Mouse (Mus musculus) CH12.LX (cell line): ENCODE results near the gene Me3.

Experiments used
- CTCF ChIP-seq, 2 experiments: IDR thresholded peaks in 1 of 2; conservative IDR thresholded peaks in 1 of 2; 2 replicates each; pipeline ENCODE4 v1.5.1; 2011 to 2012; ENCODE audit warnings: low read depth in 2 of 2, low read length in 2 of 2, improper control_type of control experiment in 1 of 2, inconsistent platforms in 1 of 2, mild to moderate bottlenecking in 1 of 2, moderate library complexity in 1 of 2
- E2F4 ChIP-seq: IDR thresholded peaks from 2 replicates; pipeline ENCODE4 v1.6.1; 2011; ENCODE audit warnings: low read depth, low read length, improper control_type of control experiment; ENCODE audit not compliant: insufficient replicate concordance
- NRF1 ChIP-seq: IDR thresholded peaks from 2 replicates; pipeline ENCODE4 v1.6.1; 2014; ENCODE audit warnings: low read depth, mild to moderate bottlenecking, inconsistent platforms, low read length, improper control_type of control experiment, moderate library complexity

- TF ChIP-seq NRF1 (no peak), CTCF (conservative IDR thresholded peaks at IDR 0.05 in 1 of 2, IDR thresholded peaks at IDR 0.05 in 1 of 2; ENCODE audit: low read depth in 2 of 2, low read length in 2 of 2) (no peak), E2F4 (no peak)
Measured at GRCm38 (mm10) chr7:89590039-89590438, 42.2 kb upstream of the Me3 start.
